Mouse (Mus musculus): ENCODE data around the gene Luc7l. TPM values are rescaled to one million over a fixed set of nuclear protein-coding genes. Genes with fewer than 3 reads are reported as not detected.

The Luc7l gene
- total RNA-seq, 1 experiment = 115 TPM

- no peaks in the 10 kb centered on the region for H3K36me3 ChIP-seq (ENCODE audit: control insufficient read depth, insufficient read depth, low read length, poor library complexity, severe bottlenecking)
- no peak for DNase-seq (ENCODE audit: low read depth, low spot score)
- H3K4me1 ChIP-seq (ENCODE audit: control insufficient read depth in 2 of 2, insufficient read depth in 2 of 2, low read length in 2 of 2, poor library complexity in 1 of 2) = peaks cover 0 to 3% of the 10 kb centered on the region in 2 experiments; a peak in 2 of 4 replicates
- TF ChIP-seq CHD2 (IDR thresholded peaks at IDR 0.05; ENCODE audit: low read depth, low read length) (no peak), ZC3H11A (IDR thresholded peaks at IDR 0.05; ENCODE audit: borderline replicate concordance, low read depth, low read length) (no peak), HCFC1 (IDR thresholded peaks at IDR 0.05; ENCODE audit: borderline replicate concordance, insufficient read depth, low read length) (no peak), ZNF384 (IDR thresholded peaks at IDR 0.05; ENCODE audit: low read depth, low read length) (no peak), MAFK (IDR thresholded peaks at IDR 0.05; ENCODE audit: insufficient read depth, low read depth, low read length) (no peak)
- H3K9me3 ChIP-seq (ENCODE audit: control insufficient read depth, insufficient read depth, low read depth, low read length) = no peaks in the 10 kb centered on the region
- H3K27ac ChIP-seq (ENCODE audit: insufficient read depth, low read depth, low read length, poor library complexity, severe bottlenecking) = no peak overlapping the region; the same call in 1 of the 2 replicates
- no peak overlapping the region for H3K4me3 ChIP-seq (ENCODE audit: insufficient read depth in 1 of 2, low read depth in 1 of 2, low read length in 2 of 2, poor library complexity in 1 of 2, severe bottlenecking in 1 of 2)
- H3K9ac ChIP-seq (ENCODE audit: insufficient read depth, low read depth, low read length, poor library complexity, severe bottlenecking) = no peak overlapping the region
- in situ Hi-C loops (cut with MboI; ENCODE audit: low sequenced_read_pairs in 2 of 2, unreplicated experiment in 2 of 2) = no loop called here
Measured at GRCm38 (mm10) chr17:26235077-26235815, 17.4 kb upstream of the Luc7l start.

DNA sequence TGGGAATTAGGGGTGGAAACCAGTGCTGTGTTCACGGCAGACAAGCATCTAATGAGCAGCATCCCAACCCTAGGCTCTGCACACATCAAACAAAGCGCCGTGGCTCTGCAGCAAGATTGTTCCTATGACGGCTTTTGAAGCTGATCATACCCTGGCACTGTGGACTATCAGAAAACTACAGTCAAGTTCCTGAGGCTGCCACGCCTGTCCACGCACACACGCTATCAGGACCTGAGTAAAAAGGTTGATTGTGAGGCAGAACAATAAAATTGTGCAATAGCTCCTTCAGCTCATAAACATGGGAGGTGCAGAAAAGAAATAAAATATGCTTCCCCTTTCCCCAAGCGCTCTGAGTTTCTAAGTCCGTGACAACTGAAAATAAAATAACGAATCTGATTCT lies 15.0 kb upstream of the Luc7l start:
- H3K36me3 ChIP-seq (ENCODE audit: control insufficient read depth, insufficient read depth, low read length, poor library complexity, severe bottlenecking) = no peaks in the 10 kb centered on the region
- no peak overlapping the region for H3K4me3 ChIP-seq (ENCODE audit: insufficient read depth in 1 of 2, low read depth in 1 of 2, low read length in 2 of 2, poor library complexity in 1 of 2, severe bottlenecking in 1 of 2)
- no peaks in the 10 kb centered on the region for H3K9me3 ChIP-seq (ENCODE audit: control insufficient read depth, insufficient read depth, low read depth, low read length)
- TF ChIP-seq MAFK (IDR thresholded peaks at IDR 0.05; ENCODE audit: insufficient read depth, low read depth, low read length) (no peak), HCFC1 (IDR thresholded peaks at IDR 0.05; ENCODE audit: borderline replicate concordance, insufficient read depth, low read length) (no peak), CHD2 (IDR thresholded peaks at IDR 0.05; ENCODE audit: low read depth, low read length) (no peak), ZC3H11A (IDR thresholded peaks at IDR 0.05; ENCODE audit: borderline replicate concordance, low read depth, low read length) (no peak), ZNF384 (IDR thresholded peaks at IDR 0.05; ENCODE audit: low read depth, low read length) (no peak)
- no peak for DNase-seq (ENCODE audit: low read depth, low spot score)
- H3K4me1 ChIP-seq (ENCODE audit: control insufficient read depth in 2 of 2, insufficient read depth in 2 of 2, low read length in 2 of 2, poor library complexity in 1 of 2) = peaks cover 4% of the 10 kb centered on the region in 2 experiments; a peak in 2 of 4 replicates
- H3K9ac ChIP-seq (ENCODE audit: insufficient read depth, low read depth, low read length, poor library complexity, severe bottlenecking) = no peak overlapping the region
- in situ Hi-C loops (cut with MboI; ENCODE audit: low sequenced_read_pairs in 2 of 2, unreplicated experiment in 2 of 2) = no loop called here
- H3K27ac ChIP-seq (ENCODE audit: insufficient read depth, low read depth, low read length, poor library complexity, severe bottlenecking) = no peak overlapping the region

DNA sequence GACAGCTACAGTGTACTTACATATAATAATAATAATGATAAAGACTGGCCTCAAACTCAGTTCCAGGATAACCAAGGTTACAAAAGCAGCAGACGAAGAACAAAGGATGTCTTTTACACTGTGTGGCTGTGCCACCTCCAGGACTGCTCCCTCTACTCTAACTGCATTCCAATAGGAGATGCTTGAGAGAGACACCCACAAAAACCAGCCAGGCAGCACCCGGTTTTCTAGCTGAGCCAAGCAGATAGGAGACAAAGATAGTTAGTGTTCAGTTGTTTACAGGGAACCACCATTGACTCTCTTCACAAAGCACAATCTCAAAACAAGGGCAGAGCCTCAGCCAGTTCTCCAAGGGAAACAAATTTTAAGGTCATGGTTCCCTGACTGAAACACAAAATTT lies 13.1 kb upstream of the Luc7l start:
- no peak for DNase-seq (ENCODE audit: low read depth, low spot score)
- Histone ChIP-seq H3K9me3 (ENCODE audit: control insufficient read depth, insufficient read depth, low read depth, low read length) (no peaks in the 10 kb centered on the region), H3K36me3 (ENCODE audit: control insufficient read depth, insufficient read depth, low read length, poor library complexity, severe bottlenecking) (no peaks in the 10 kb centered on the region), H3K27ac (ENCODE audit: insufficient read depth, low read depth, low read length, poor library complexity, severe bottlenecking) (no peak overlapping the region), H3K4me1 (ENCODE audit: control insufficient read depth in 2 of 2, insufficient read depth in 2 of 2, low read length in 2 of 2, poor library complexity in 1 of 2) (peaks cover 4% of the 10 kb centered on the region in 2 experiments; a peak in 2 of 4 replicates), H3K9ac (ENCODE audit: insufficient read depth, low read depth, low read length, poor library complexity, severe bottlenecking) (no peak overlapping the region), H3K4me3 (ENCODE audit: insufficient read depth in 1 of 2, low read depth in 1 of 2, low read length in 2 of 2, poor library complexity in 1 of 2, severe bottlenecking in 1 of 2) (no peak overlapping the region)
- in situ Hi-C loops (cut with MboI; ENCODE audit: low sequenced_read_pairs in 2 of 2, unreplicated experiment in 2 of 2) = no loop called here
- TF ChIP-seq HCFC1 (IDR thresholded peaks at IDR 0.05; ENCODE audit: borderline replicate concordance, insufficient read depth, low read length) (no peak), MAFK (IDR thresholded peaks at IDR 0.05; ENCODE audit: insufficient read depth, low read depth, low read length) (no peak), CHD2 (IDR thresholded peaks at IDR 0.05; ENCODE audit: low read depth, low read length) (no peak), ZC3H11A (IDR thresholded peaks at IDR 0.05; ENCODE audit: borderline replicate concordance, low read depth, low read length) (no peak), ZNF384 (IDR thresholded peaks at IDR 0.05; ENCODE audit: low read depth, low read length) (no peak)

DNA sequence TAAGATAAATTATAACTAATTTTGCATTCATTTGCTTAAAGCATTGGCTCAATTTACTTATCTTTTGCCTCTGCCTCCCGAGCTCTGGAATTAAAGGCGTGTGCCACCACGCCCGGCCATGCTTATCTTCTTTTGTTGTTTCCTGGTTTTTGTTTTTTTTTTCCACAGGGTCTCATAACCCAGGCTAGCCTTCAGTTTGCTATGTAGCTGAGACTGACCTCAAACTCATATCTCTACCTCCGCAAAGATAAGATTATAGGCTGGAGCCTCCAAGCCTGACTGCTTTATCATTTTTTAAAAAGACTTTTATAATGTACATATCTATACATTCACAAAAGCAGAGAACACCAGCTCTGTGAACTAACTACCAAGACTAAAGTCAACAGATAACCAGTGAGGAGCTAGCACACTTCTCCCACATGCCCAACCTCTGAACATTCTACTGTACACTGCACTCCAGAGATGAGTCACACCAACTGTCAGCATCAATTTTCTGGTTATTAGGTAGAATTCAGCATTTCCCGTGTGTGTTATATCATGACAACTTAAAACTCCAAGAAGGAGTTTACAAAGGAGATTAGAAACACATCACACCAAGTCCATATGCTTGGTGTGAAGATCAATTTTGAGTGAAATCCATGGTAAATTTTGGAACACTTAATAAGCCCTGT lies 12.4 kb upstream of the Luc7l start:
- Histone ChIP-seq H3K4me3 (ENCODE audit: insufficient read depth in 1 of 2, low read depth in 1 of 2, low read length in 2 of 2, poor library complexity in 1 of 2, severe bottlenecking in 1 of 2) (no peak overlapping the region), H3K27ac (ENCODE audit: insufficient read depth, low read depth, low read length, poor library complexity, severe bottlenecking) (no peak overlapping the region), H3K36me3 (ENCODE audit: control insufficient read depth, insufficient read depth, low read length, poor library complexity, severe bottlenecking) (no peaks in the 10 kb centered on the region), H3K4me1 (ENCODE audit: control insufficient read depth in 2 of 2, insufficient read depth in 2 of 2, low read length in 2 of 2, poor library complexity in 1 of 2) (peaks cover 4% of the 10 kb centered on the region in 2 experiments; a peak in 2 of 4 replicates), H3K9ac (ENCODE audit: insufficient read depth, low read depth, low read length, poor library complexity, severe bottlenecking) (no peak overlapping the region), H3K9me3 (ENCODE audit: control insufficient read depth, insufficient read depth, low read depth, low read length) (no peaks in the 10 kb centered on the region)
- in situ Hi-C loops (cut with MboI; ENCODE audit: low sequenced_read_pairs in 2 of 2, unreplicated experiment in 2 of 2) = no loop called here
- no peak for DNase-seq (ENCODE audit: low read depth, low spot score)
- TF ChIP-seq ZC3H11A (IDR thresholded peaks at IDR 0.05; ENCODE audit: borderline replicate concordance, low read depth, low read length) (no peak), HCFC1 (IDR thresholded peaks at IDR 0.05; ENCODE audit: borderline replicate concordance, insufficient read depth, low read length) (no peak), CHD2 (IDR thresholded peaks at IDR 0.05; ENCODE audit: low read depth, low read length) (no peak), ZNF384 (IDR thresholded peaks at IDR 0.05; ENCODE audit: low read depth, low read length) (0 out of 2 replicates have a peak, but pooled peaks have one; percentile 13)

All from ES-E14 (cell line).